Mouse (Mus musculus): ENCODE results near the gene Cep295nl.
A peak's percentile ranks its signal among the peaks of the same experiment; 100 is the strongest.
"Not testable (repeated sequence)": the region's sequence is repeated elsewhere in the genome, so short reads cannot be mapped to it uniquely, and the experiment has no call there.

The Cep295nl gene

GRCm38 (mm10) chr11:118321971-118322370, 20.3 kb downstream of the Cep295nl start:
- no peak for ATAC-seq (ENCODE audit: low TSS enrichment)

GRCm38 (mm10) chr11:118321500-118321899, 20.8 kb downstream of the Cep295nl start:
- ATAC-seq (ENCODE audit: low TSS enrichment), result no peak

GRCm38 (mm10) chr11:118318678-118319077, 23.6 kb downstream of the Cep295nl start:
- no peak for ATAC-seq (ENCODE audit: low TSS enrichment)

- ATAC-seq (ENCODE audit: low TSS enrichment), result peak; percentile 81; the same call in 1 of the 2 replicates
These were observed 25.2 kb downstream of the Cep295nl start for GRCm38 (mm10) chr11:118317129-118317528.

GRCm38 (mm10) chr11:118316231-118316806, 26.0 kb downstream of the Cep295nl start:
- no peak for ATAC-seq (ENCODE audit: low TSS enrichment)

- no peak for ATAC-seq (ENCODE audit: low TSS enrichment)
These were observed 30.1 kb downstream of the Cep295nl start for GRCm38 (mm10) chr11:118312132-118312723.

GRCm38 (mm10) chr11:118307962-118308361, 34.3 kb downstream of the Cep295nl start:
- ATAC-seq (ENCODE audit: low TSS enrichment), result not testable (repeated sequence)

GRCm38 (mm10) chr11:118303959-118304358, 38.3 kb downstream of the Cep295nl start:
- ATAC-seq (ENCODE audit: low TSS enrichment), result not testable (repeated sequence)

GRCm38 (mm10) chr11:118298810-118299209, 43.5 kb downstream of the Cep295nl start:
- ATAC-seq (ENCODE audit: low TSS enrichment), result no peak

GRCm38 (mm10) chr11:118297967-118298366, 44.3 kb downstream of the Cep295nl start:
- ATAC-seq (ENCODE audit: low TSS enrichment), result no peak

GRCm38 (mm10) chr11:118295026-118295425, 47.3 kb downstream of the Cep295nl start:
- ATAC-seq (ENCODE audit: low TSS enrichment), result no peak

- ATAC-seq (ENCODE audit: low TSS enrichment), result no peak
These were observed 49.6 kb downstream of the Cep295nl start for GRCm38 (mm10) chr11:118292671-118293070.

GRCm38 (mm10) chr11:118289999-118290889, 52.1 kb downstream of the Cep295nl start, which contains the start of gene Usp36:
TSS of gene Usp36 (minus strand) at chr11:118290244.
- peak; percentile 98 for ATAC-seq (ENCODE audit: low TSS enrichment)

GRCm38 (mm10) chr11:118289562-118289961, 52.7 kb downstream of the Cep295nl start:
- peak; percentile 11; the same call in 1 of the 2 replicates for ATAC-seq (ENCODE audit: low TSS enrichment)

- no peak for ATAC-seq (ENCODE audit: low TSS enrichment)
These were observed 53.2 kb downstream of the Cep295nl start for GRCm38 (mm10) chr11:118289037-118289511.

GRCm38 (mm10) chr11:118287573-118287972, 54.7 kb downstream of the Cep295nl start:
- no peak for ATAC-seq (ENCODE audit: low TSS enrichment)

- no peak for ATAC-seq (ENCODE audit: low TSS enrichment)
These were observed 55.9 kb downstream of the Cep295nl start for GRCm38 (mm10) chr11:118286434-118286833.

GRCm38 (mm10) chr11:118285791-118286190, 56.5 kb downstream of the Cep295nl start:
- ATAC-seq (ENCODE audit: low TSS enrichment), result no peak

All from frontal cortex, adult (tissue).